Mouse (Mus musculus): Measurements from ENCODE around the gene Gabbr2. TPM values are rescaled to one million over a fixed set of nuclear protein-coding genes. Genes with fewer than 3 reads are reported as not detected.

Gabbr2 gene
- total and polyA plus RNA-seq, 2 experiments from 2014 or later: 17.7 to 98.9 TPM

GRCm38 (mm10) chr4:46837362-46837761, 154.3 kb downstream of the Gabbr2 start:
- Histone ChIP-seq H3K9me3 (ENCODE audit: low read length) (no peaks in the 10 kb centered on the region), H3K4me3 (ENCODE audit: low read length) (no peak overlapping the region), H3K27ac (no peak overlapping the region), H3K9ac (replicated peaks; ENCODE audit: low read length) (no peak overlapping the region), H3K4me1 (ENCODE audit: insufficient read depth, low read length) (no peaks in the 10 kb centered on the region; the same call in 1 of the 2 replicates), H3K36me3 (ENCODE audit: insufficient read depth, low read length) (no peaks in the 10 kb centered on the region), H3K4me2 (ENCODE audit: low read depth, low read length) (no peak overlapping the region), H3K27me3 (ENCODE audit: insufficient read depth, low read length) (no peaks in the 10 kb centered on the region)
- DNase-seq (ENCODE audit: low spot score) (no peak), ATAC-seq (no peak)
- no peak for TF ChIP-seq CTCF (IDR thresholded peaks at IDR 0.05; ENCODE audit: low read depth)
- WGBS: 71% methylated on average over 7 of the region's 7 CpGs

DNA sequence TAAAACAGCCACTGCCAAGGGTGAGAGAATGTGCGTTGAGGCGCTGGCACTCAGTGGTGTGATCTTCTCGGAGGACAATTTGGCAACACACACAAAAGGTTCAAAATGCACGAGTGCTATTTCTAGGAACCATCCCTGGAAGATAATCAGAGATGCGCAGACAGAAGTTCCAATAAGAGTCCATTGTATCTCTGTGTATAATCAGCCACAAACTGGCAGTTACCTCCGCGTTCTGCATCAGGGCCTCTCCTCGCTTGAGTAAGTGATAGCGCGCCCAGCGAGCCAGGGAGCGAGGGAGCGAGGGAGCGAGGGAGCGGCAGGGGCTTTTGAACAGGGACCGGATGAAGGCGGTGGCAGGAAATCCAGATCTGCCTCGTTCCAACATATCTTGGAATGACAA, 155.6 kb downstream of the Gabbr2 start:
- H3K4me1 ChIP-seq (ENCODE audit: insufficient read depth, low read length): no peaks in the 10 kb centered on the region; the same call in 1 of the 2 replicates
- no peak for TF ChIP-seq CTCF (IDR thresholded peaks at IDR 0.05; ENCODE audit: low read depth)
- H3K4me3 ChIP-seq (ENCODE audit: low read length): no peak overlapping the region
- DNase-seq (ENCODE audit: low spot score) (peak; percentile 31), ATAC-seq (no peak)
- H3K36me3 ChIP-seq (ENCODE audit: insufficient read depth, low read length): no peaks in the 10 kb centered on the region
- H3K27me3 ChIP-seq (ENCODE audit: insufficient read depth, low read length): no peaks in the 10 kb centered on the region
- WGBS: 25% methylated on average over 18 of the region's 18 CpGs
- no peaks in the 10 kb centered on the region for H3K9me3 ChIP-seq (ENCODE audit: low read length)
- H3K9ac ChIP-seq (replicated peaks; ENCODE audit: low read length): no peak overlapping the region
- peak overlapping the region; percentile 42; the same call in 1 of the 2 replicates for H3K27ac ChIP-seq
- no peak overlapping the region for H3K4me2 ChIP-seq (ENCODE audit: low read depth, low read length)

GRCm38 (mm10) chr4:46835064-46835463, 156.6 kb downstream of the Gabbr2 start:
- DNase-seq (ENCODE audit: low spot score) (no peak), ATAC-seq (no peak)
- Histone ChIP-seq H3K4me1 (ENCODE audit: insufficient read depth, low read length) (no peaks in the 10 kb centered on the region; the same call in 1 of the 2 replicates), H3K9ac (replicated peaks; ENCODE audit: low read length) (no peak overlapping the region), H3K9me3 (ENCODE audit: low read length) (no peaks in the 10 kb centered on the region), H3K4me2 (ENCODE audit: low read depth, low read length) (no peak overlapping the region), H3K36me3 (ENCODE audit: insufficient read depth, low read length) (no peaks in the 10 kb centered on the region), H3K27me3 (ENCODE audit: insufficient read depth, low read length) (no peaks in the 10 kb centered on the region), H3K4me3 (ENCODE audit: low read length) (no peak overlapping the region), H3K27ac (no peak overlapping the region)
- 91% methylated on average over 14 of the region's 14 CpGs for WGBS
- TF ChIP-seq CTCF (IDR thresholded peaks at IDR 0.05; ENCODE audit: low read depth): no peak

DNA sequence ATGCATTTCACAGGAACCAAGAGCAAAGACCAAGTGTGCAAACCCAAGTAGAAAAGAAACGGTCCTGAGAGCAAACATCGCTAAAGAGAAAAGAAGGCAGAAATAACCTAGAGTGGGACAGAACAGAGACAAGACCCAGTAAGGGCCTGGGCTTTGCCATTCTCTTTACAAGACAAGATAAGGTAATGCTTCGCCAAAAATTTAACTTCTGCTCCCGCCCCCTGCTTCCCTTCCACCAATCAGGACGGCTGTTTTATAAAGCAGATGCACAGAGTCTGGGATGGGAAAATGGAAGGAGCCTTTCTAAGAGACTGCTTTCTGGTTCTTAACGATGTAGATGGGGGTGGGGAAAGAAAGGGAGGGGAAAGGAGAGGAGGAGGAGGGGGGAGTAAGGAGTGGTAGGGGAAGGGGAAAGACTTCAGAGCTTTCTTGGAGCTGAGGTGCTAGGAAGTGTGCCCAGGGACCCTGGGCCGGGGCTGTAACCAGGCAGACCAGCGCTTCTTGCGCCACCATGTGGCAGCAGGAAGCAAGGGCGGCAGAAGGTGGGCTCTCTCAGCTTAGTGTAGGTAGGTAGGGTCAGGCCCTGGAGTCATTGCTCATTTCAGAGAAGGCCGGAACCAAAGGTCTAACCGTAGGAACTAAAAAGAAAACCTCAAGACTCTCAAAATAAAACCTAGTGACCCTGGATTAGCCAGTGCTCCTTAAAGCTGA, 158.7 kb downstream of the Gabbr2 start:
- 53% methylated on average over 12 of the region's 12 CpGs for WGBS
- DNase-seq (ENCODE audit: low spot score) (no peak), ATAC-seq (no peak)
- no peak overlapping the region for H3K9ac ChIP-seq (replicated peaks; ENCODE audit: low read length)
- no peaks in the 10 kb centered on the region for H3K9me3 ChIP-seq (ENCODE audit: low read length)
- no peak overlapping the region for H3K4me2 ChIP-seq (ENCODE audit: low read depth, low read length)
- TF ChIP-seq CTCF (IDR thresholded peaks at IDR 0.05; ENCODE audit: low read depth): peak; percentile 56
- no peaks in the 10 kb centered on the region for H3K27me3 ChIP-seq (ENCODE audit: insufficient read depth, low read length)
- H3K4me3 ChIP-seq (ENCODE audit: low read length): no peak overlapping the region
- H3K4me1 ChIP-seq (ENCODE audit: insufficient read depth, low read length): peaks cover 6% of the 10 kb centered on the region; the same call in 1 of the 2 replicates
- H3K27ac ChIP-seq: no peak overlapping the region
- H3K36me3 ChIP-seq (ENCODE audit: insufficient read depth, low read length): no peaks in the 10 kb centered on the region

DNA sequence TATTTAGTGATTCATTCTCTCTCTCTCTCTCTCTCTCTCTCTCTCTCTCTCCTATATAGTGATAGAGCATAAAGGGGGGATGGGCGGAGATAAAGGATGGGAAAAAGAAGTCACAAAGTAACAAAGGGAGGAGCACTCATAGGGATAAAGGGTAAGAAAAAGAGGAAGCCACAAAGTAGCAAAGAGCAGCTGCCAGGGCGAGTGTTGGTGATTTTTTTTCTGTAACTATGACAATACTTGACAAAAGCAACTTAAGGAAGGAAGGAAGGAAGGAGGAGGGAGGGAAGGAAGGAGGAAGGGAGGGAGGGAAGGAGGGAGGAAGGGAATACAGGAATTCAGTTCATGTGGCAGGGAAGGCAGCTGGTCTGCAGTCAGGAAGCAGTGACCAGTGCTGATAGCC, 162.0 kb downstream of the Gabbr2 start:
- H3K9ac ChIP-seq (replicated peaks; ENCODE audit: low read length): no peak overlapping the region
- no peak overlapping the region for H3K4me3 ChIP-seq (ENCODE audit: low read length)
- H3K27ac ChIP-seq: no peak overlapping the region
- WGBS: 51% methylated on average over 2 of the region's 2 CpGs
- no peak for TF ChIP-seq CTCF (IDR thresholded peaks at IDR 0.05; ENCODE audit: low read depth)
- DNase-seq (ENCODE audit: low spot score): no peak
- no peaks in the 10 kb centered on the region for H3K9me3 ChIP-seq (ENCODE audit: low read length)
- H3K4me2 ChIP-seq (ENCODE audit: low read depth, low read length): no peak overlapping the region
- ATAC-seq: no peak
- H3K4me1 ChIP-seq (ENCODE audit: insufficient read depth, low read length): peaks cover 12% of the 10 kb centered on the region; the same call in 1 of the 2 replicates
- H3K27me3 ChIP-seq (ENCODE audit: insufficient read depth, low read length): no peaks in the 10 kb centered on the region
- no peaks in the 10 kb centered on the region for H3K36me3 ChIP-seq (ENCODE audit: insufficient read depth, low read length)

- Histone ChIP-seq H3K4me2 (ENCODE audit: low read depth, low read length) (no peak overlapping the region), H3K4me3 (ENCODE audit: low read length) (no peak overlapping the region), H3K27me3 (ENCODE audit: insufficient read depth, low read length) (no peaks in the 10 kb centered on the region), H3K27ac (peak overlapping the region; percentile 22), H3K4me1 (ENCODE audit: insufficient read depth, low read length) (peaks cover 12% of the 10 kb centered on the region; the same call in 1 of the 2 replicates), H3K9ac (replicated peaks; ENCODE audit: low read length) (no peak overlapping the region), H3K9me3 (ENCODE audit: low read length) (no peaks in the 10 kb centered on the region), H3K36me3 (ENCODE audit: insufficient read depth, low read length) (no peaks in the 10 kb centered on the region)
- no peak for ATAC-seq
- no peak for DNase-seq (ENCODE audit: low spot score)
- TF ChIP-seq CTCF (IDR thresholded peaks at IDR 0.05; ENCODE audit: low read depth): no peak
- 70% methylated on average over 5 of the region's 5 CpGs for WGBS
These were observed 163.5 kb downstream of the Gabbr2 start for GRCm38 (mm10) chr4:46828141-46828571.

GRCm38 (mm10) chr4:46827471-46827870, 164.2 kb downstream of the Gabbr2 start:
- Histone ChIP-seq H3K9me3 (ENCODE audit: low read length) (no peaks in the 10 kb centered on the region), H3K9ac (replicated peaks; ENCODE audit: low read length) (no peak overlapping the region), H3K4me1 (ENCODE audit: insufficient read depth, low read length) (peaks cover 12% of the 10 kb centered on the region; the same call in 1 of the 2 replicates), H3K4me2 (ENCODE audit: low read depth, low read length) (no peak overlapping the region), H3K27me3 (ENCODE audit: insufficient read depth, low read length) (no peaks in the 10 kb centered on the region), H3K27ac (peak overlapping the region; percentile 22; the same call in 1 of the 2 replicates), H3K36me3 (ENCODE audit: insufficient read depth, low read length) (no peaks in the 10 kb centered on the region), H3K4me3 (ENCODE audit: low read length) (no peak overlapping the region)
- ATAC-seq (peak; percentile 27; the same call in 1 of the 2 replicates), DNase-seq (ENCODE audit: low spot score) (peak; percentile 46)
- TF ChIP-seq CTCF (IDR thresholded peaks at IDR 0.05; ENCODE audit: low read depth): no peak
- WGBS: 42% methylated on average over 9 of the region's 9 CpGs
